Mouse (Mus musculus): ENCODE measurements around the gene Hectd2. TPM values are rescaled to one million over a fixed set of nuclear protein-coding genes. Genes with fewer than 3 reads are reported as not detected.

Hectd2 gene
- polyA plus RNA-seq (2015; fragmentation: Nextera tagmentation; extraction: Ambion mirVana), result 14.2 and 15.7 TPM in 2 replicates

DNA sequence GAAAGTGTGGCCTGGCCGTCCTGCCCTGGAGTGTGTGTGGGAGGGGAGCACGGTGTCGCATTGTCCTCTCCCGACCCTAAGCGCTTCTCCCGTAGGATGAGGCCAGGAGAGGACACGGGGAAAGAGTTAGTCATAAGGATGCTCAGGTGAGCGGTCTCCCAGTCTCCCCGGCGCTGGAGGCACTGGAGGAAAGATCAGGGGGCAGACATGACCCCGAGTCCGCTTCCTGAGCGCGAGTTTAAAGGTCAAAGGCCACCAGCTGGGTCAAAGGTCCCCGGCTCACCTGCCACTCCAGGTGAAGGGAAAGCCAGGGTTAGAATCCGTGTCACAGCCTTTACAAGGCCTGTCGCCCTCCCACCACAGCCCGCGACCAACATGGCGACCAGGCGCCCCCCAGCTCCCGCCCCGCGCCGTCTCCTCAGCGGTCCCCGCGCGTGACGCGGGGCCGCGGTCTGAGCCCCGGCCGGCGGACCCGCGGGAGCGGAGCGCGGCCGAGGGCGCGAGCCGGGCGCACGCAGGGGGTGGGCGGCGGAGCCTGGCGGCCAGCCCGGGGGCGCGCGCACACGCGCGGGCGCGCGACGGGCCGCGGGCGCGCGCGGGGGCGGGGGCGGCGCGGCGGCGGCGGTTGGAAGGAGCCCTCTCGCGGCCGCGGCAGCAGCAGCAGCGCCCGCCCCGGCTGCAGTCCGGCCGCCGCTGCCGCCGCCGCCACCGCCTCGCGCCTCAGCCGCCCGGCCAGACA lies at the start of gene Hectd2:
TSS of gene Hectd2 (plus strand) at position 594 of the 739 bp plus-strand sequence.
- H3K9me3 ChIP-seq, result no peaks in the 10 kb centered on the region
- H3K27ac ChIP-seq (replicated peaks), result peak within 1 kb of the TSS; percentile 92
- peak within 1 kb of the TSS; percentile 87 for H3K4me3 ChIP-seq
- peak within 1 kb of the TSS; percentile 75 for H3K4me2 ChIP-seq (replicated peaks)
- ATAC-seq (replicated peaks), result peak; percentile 80
- H3K27me3 ChIP-seq, result peaks cover 8% of the 10 kb centered on the region; the same call in 1 of the 2 replicates
- peak within 1 kb of the TSS; percentile 93 for H3K9ac ChIP-seq (replicated peaks)
- WGBS, result 1% methylated on average over 52 of the region's 92 CpGs
- no peaks in the 10 kb centered on the region for H3K36me3 ChIP-seq
- peaks cover 10% of the 10 kb centered on the region; the same call in 1 of the 2 replicates for H3K4me1 ChIP-seq

DNA sequence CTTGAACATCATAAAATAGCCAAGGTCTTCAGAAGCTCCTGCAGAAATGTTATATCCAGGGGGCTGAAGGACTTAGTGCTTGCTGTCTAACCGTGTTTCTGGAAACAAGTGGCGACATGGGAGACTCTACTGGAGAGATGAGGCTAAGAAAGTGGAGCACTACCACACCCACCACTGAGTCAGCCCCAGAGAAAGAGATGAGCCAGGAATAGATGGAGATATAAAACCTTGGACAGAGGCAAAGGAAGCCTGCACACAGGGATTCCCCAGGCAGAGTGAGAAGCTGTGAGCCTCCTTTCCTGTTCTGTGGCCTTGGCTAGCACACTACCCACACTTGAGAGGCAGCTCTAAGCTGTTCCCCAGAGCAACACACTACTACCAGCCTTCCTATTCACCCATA lies 49.7 kb upstream of the Hectd2 start:
- H3K4me2 ChIP-seq (replicated peaks), result no peak overlapping the region
- no peaks in the 10 kb centered on the region for H3K9me3 ChIP-seq
- no peaks in the 10 kb centered on the region for H3K36me3 ChIP-seq
- no peak overlapping the region for H3K4me3 ChIP-seq
- WGBS, result 90% methylated on average over 2 of the region's 2 CpGs
- ATAC-seq (replicated peaks), result no peak
- no peaks in the 10 kb centered on the region for H3K4me1 ChIP-seq
- no peaks in the 10 kb centered on the region for H3K27me3 ChIP-seq
- H3K9ac ChIP-seq (replicated peaks), result no peak overlapping the region
- H3K27ac ChIP-seq (replicated peaks), result no peak overlapping the region

DNA sequence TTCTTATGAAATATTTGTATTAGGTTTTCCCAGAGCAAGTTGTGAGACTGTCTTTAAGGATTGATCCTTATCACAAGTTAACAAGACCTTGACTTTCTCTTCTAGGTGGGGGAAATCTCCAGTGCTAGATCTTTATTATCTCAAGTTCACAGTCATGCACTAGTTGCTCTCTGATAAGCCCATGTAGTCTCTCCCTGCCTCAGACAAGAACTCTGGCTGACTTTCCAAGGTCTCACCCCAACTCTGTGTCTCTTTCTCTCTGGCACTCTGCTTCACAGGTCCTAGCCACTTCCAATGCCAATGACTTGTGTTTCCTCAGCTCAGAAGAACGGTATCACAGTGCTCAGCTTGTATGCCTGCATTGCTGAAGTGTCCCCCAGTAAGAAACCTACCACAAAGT lies 43.1 kb upstream of the Hectd2 start:
- Histone ChIP-seq H3K9me3 (no peaks in the 10 kb centered on the region), H3K4me2 (replicated peaks) (no peak overlapping the region), H3K36me3 (no peaks in the 10 kb centered on the region), H3K9ac (replicated peaks) (no peak overlapping the region), H3K4me3 (no peak overlapping the region), H3K27ac (replicated peaks) (no peak overlapping the region), H3K27me3 (no peaks in the 10 kb centered on the region), H3K4me1 (no peaks in the 10 kb centered on the region)
- WGBS, result 79% methylated on average over 1 of the region's 1 CpGs
- no peak for ATAC-seq (replicated peaks)

DNA sequence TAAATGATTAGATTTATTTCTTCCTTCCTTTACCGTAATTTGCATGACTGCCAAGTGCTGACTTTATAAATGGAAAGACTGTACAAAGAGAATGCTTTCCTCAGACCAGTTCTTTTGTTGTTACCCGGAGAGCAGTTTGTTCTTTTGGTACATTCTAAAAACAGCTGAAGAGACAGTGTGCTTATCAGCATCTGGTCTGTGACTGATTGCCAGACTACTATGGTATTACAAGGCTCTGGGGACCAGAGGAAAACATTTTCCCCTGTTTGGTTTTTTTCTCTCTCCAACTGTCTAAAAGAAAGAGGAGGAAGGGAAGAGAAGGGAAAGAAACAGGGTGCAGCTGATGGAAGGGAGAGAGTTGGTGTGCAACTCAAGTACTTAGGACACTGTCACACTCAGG lies 36.0 kb upstream of the Hectd2 start:
- Histone ChIP-seq H3K9me3 (no peaks in the 10 kb centered on the region), H3K27me3 (no peaks in the 10 kb centered on the region), H3K4me1 (0 out of 2 replicates have a peak, but pooled peaks cover 4% of the 10 kb centered on the region), H3K27ac (replicated peaks) (no peak overlapping the region), H3K36me3 (no peaks in the 10 kb centered on the region), H3K4me3 (no peak overlapping the region), H3K4me2 (replicated peaks) (no peak overlapping the region), H3K9ac (replicated peaks) (no peak overlapping the region)
- no peak for ATAC-seq (replicated peaks)
- 40% methylated on average over 2 of the region's 2 CpGs for WGBS

DNA sequence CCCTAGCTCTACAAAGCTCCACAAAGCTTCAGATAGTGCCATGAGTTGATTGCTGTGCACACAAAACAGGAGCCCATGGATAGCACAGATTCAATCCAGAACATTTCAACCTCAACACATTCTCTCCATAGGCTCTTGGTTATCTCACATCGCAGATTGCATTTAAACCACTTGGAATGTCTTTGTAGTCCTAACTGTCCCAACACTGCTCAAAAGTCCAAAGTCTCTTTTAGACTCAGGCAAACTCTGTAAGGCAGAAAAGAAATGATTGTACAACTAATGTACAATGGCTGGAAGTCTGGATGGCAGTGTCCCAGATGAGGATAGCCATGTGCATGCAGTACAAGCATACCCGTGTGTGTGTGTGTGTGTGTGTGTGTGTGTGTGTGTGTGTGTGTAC lies 32.9 kb upstream of the Hectd2 start:
- no peak overlapping the region for H3K27ac ChIP-seq (replicated peaks)
- no peak for ATAC-seq (replicated peaks)
- no peak overlapping the region for H3K4me2 ChIP-seq (replicated peaks)
- H3K36me3 ChIP-seq, result no peaks in the 10 kb centered on the region
- H3K9ac ChIP-seq (replicated peaks), result no peak overlapping the region
- no peaks in the 10 kb centered on the region for H3K27me3 ChIP-seq
- no peak overlapping the region for H3K4me3 ChIP-seq
- H3K4me1 ChIP-seq, result 0 out of 2 replicates have a peak, but pooled peaks cover 4% of the 10 kb centered on the region
- WGBS, result 94% methylated on average over 2 of the region's 2 CpGs
- H3K9me3 ChIP-seq, result no peaks in the 10 kb centered on the region

DNA sequence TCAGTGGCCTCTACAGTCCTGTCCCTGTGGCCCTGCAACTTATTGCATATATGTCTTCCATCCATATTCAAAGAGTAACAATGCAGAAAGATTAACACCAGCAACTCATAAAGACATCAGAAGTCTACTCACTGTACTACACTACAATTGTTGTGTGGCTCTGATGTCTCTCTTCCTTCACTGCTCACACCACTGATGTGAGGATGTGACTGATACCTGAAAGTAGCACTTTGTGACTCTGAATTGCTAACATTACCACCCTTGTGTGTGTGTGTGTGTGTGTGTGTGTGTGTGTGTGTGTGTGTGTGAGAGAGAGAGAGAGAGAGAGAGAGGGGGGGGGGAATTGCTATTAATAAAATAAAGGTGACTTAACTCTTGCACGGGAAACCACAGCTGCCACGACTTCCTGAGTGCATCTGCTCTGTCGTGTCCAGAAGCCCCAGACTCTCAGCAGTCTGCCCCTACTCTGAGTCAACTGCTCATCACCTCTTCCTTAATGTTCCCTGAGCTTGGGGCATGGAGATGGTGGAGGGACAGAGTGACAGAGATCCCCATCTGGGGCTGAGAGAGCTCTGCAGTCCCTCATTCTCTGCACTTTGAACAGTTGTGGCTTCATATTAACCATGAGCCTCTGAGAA lies 31.8 kb upstream of the Hectd2 start:
- no peaks in the 10 kb centered on the region for H3K36me3 ChIP-seq
- H3K27ac ChIP-seq (replicated peaks), result no peak overlapping the region
- no peak for ATAC-seq (replicated peaks)
- H3K9me3 ChIP-seq, result no peaks in the 10 kb centered on the region
- no peak overlapping the region for H3K9ac ChIP-seq (replicated peaks)
- 81% methylated on average over 3 of the region's 3 CpGs for WGBS
- no peak overlapping the region for H3K4me3 ChIP-seq
- H3K27me3 ChIP-seq, result no peaks in the 10 kb centered on the region
- H3K4me1 ChIP-seq, result 0 out of 2 replicates have a peak, but pooled peaks cover 4% of the 10 kb centered on the region
- H3K4me2 ChIP-seq (replicated peaks), result no peak overlapping the region

- no peaks in the 10 kb centered on the region for H3K36me3 ChIP-seq
- no peaks in the 10 kb centered on the region for H3K4me1 ChIP-seq
- ATAC-seq (replicated peaks), result no peak
- H3K4me2 ChIP-seq (replicated peaks), result no peak overlapping the region
- H3K9ac ChIP-seq (replicated peaks), result no peak overlapping the region
- H3K27me3 ChIP-seq, result no peaks in the 10 kb centered on the region
- no peak overlapping the region for H3K27ac ChIP-seq (replicated peaks)
- H3K4me3 ChIP-seq, result no peak overlapping the region
- H3K9me3 ChIP-seq, result no peaks in the 10 kb centered on the region
Observed at GRCm38 (mm10) chr19:36525071-36525470, 29.4 kb upstream of the Hectd2 start.

- no peak for ATAC-seq (replicated peaks)
- Histone ChIP-seq H3K4me3 (no peak overlapping the region), H3K4me2 (replicated peaks) (no peak overlapping the region), H3K27ac (replicated peaks) (0 out of 2 replicates have a peak overlapping the region, but pooled peaks have one; percentile 87), H3K36me3 (no peaks in the 10 kb centered on the region), H3K4me1 (peaks cover 26% of the 10 kb centered on the region), H3K9me3 (no peaks in the 10 kb centered on the region), H3K27me3 (no peaks in the 10 kb centered on the region), H3K9ac (replicated peaks) (no peak overlapping the region)
- WGBS, result 59% methylated on average over 5 of the region's 5 CpGs
Observed at GRCm38 (mm10) chr19:36533082-36533481, 21.4 kb upstream of the Hectd2 start.

- Histone ChIP-seq H3K27me3 (no peaks in the 10 kb centered on the region), H3K4me3 (peak overlapping the region; percentile 26), H3K27ac (replicated peaks) (peak overlapping the region; percentile 87), H3K9me3 (no peaks in the 10 kb centered on the region), H3K9ac (replicated peaks) (peak overlapping the region; percentile 37), H3K36me3 (no peaks in the 10 kb centered on the region), H3K4me2 (replicated peaks) (peak overlapping the region; percentile 44), H3K4me1 (peaks cover 26% of the 10 kb centered on the region)
- 17% methylated on average over 17 of the region's 17 CpGs for WGBS
- ATAC-seq (replicated peaks), result peak; percentile 79
Observed at GRCm38 (mm10) chr19:36534011-36534765, 20.3 kb upstream of the Hectd2 start.

DNA sequence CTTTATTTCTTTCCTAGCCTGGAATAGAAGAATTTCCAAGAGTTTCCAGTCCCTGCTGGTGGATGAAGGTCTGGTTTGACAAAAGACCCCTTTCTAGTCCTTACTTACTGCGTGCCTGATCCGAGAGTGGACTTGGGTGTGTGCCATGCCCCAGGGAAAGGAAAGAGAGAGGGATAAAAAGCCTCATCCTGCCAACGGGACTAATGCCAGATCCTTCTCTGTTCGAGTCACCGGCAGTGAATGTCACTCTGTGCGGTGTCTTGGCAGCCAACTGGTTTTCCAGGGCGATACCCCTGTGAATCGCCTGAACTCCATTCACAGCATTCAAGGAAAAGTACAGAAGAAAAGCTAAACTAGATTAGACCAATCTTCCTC lies 19.7 kb upstream of the Hectd2 start:
- no peaks in the 10 kb centered on the region for H3K9me3 ChIP-seq
- H3K27ac ChIP-seq (replicated peaks), result peak overlapping the region; percentile 87
- 2% methylated on average over 8 of the region's 8 CpGs for WGBS
- peak overlapping the region; percentile 37; the same call in 1 of the 2 replicates for H3K9ac ChIP-seq (replicated peaks)
- H3K4me2 ChIP-seq (replicated peaks), result peak overlapping the region; percentile 44
- no peaks in the 10 kb centered on the region for H3K27me3 ChIP-seq
- ATAC-seq (replicated peaks), result peak; percentile 86
- peak overlapping the region; percentile 26 for H3K4me3 ChIP-seq
- H3K4me1 ChIP-seq, result peaks cover 26% of the 10 kb centered on the region
- H3K36me3 ChIP-seq, result no peaks in the 10 kb centered on the region

DNA sequence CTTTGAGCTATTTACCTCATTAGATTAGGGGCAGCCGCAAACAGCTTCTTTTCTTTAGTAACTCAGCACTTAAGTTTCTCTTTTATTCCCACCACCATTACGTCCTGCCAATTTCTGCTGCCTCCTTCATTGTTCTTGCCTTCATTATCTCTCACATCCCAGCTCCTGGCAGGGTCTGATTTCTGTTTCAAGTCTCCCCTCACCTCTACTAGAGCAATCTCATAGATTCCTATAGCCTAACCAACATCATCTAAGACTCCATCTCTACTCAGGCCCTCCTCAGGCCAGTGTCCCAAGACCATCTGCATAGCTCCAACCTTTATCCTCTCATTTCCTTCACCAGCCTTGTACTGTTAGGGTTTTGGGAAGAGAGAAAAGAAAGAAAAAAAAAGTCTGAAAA lies 19.3 kb upstream of the Hectd2 start:
- peak overlapping the region; percentile 26 for H3K4me3 ChIP-seq
- 3% methylated on average over 2 of the region's 2 CpGs for WGBS
- H3K9ac ChIP-seq (replicated peaks), result no peak overlapping the region; the same call in 1 of the 2 replicates

DNA sequence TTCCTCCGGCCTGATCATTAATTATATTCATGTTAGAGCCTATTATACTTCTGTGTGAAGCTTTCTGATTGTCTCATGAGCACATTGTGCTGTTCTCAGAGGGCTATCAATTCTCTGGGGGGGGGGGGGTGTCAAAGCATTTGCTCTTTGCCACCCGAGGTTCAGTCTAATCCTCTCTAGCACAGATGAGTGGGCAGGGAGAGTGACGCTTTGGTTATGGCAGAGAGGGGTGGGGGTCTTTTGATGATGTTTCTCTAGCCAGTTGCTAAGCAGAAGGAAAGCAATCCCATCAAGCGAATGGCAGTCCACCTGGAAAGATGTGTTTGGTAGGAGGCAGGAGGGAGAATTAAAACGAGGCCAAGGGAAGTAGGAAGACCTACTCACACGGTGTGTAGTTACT lies 18.6 kb upstream of the Hectd2 start:
- Histone ChIP-seq H3K9me3 (no peaks in the 10 kb centered on the region), H3K4me2 (replicated peaks) (0 out of 2 replicates have a peak overlapping the region, but pooled peaks have one; percentile 3), H3K9ac (replicated peaks) (no peak overlapping the region), H3K27me3 (no peaks in the 10 kb centered on the region), H3K4me3 (no peak overlapping the region), H3K36me3 (no peaks in the 10 kb centered on the region), H3K4me1 (peaks cover 26% of the 10 kb centered on the region), H3K27ac (replicated peaks) (peak overlapping the region; percentile 87)
- peak; percentile 4; the same call in 1 of the 2 replicates for ATAC-seq (replicated peaks)
- 7% methylated on average over 6 of the region's 6 CpGs for WGBS

More for the DNA sequence above, 19.3 kb upstream of the Hectd2 start:
- Histone ChIP-seq H3K4me1 (peaks cover 26% of the 10 kb centered on the region), H3K27me3 (no peaks in the 10 kb centered on the region), H3K4me2 (replicated peaks) (peak overlapping the region; percentile 44), H3K9me3 (no peaks in the 10 kb centered on the region), H3K27ac (replicated peaks) (peak overlapping the region; percentile 87), H3K36me3 (no peaks in the 10 kb centered on the region)
- ATAC-seq (replicated peaks), result peak; percentile 52; the same call in 1 of the 2 replicates

Data from forebrain, embryonic 15.5 days (tissue).